Mouse (Mus musculus) ES-Bruce4 (cell line): ENCODE measurements around the gene Insl3. TPM values are rescaled to one million over a fixed set of nuclear protein-coding genes. Genes with fewer than 3 reads are reported as not detected.

Experiments
- H3K27ac ChIP-seq: 2 replicates; pipeline ENCODE4 v1.5.1; 2012; ENCODE audit warnings: low read length, inconsistent platforms; ENCODE audit not compliant: insufficient read depth
- H3K27me3 ChIP-seq: 2 replicates; pipeline ENCODE4 v1.6.1; 2012; ENCODE audit warnings: mild to moderate bottlenecking, low read length, inconsistent platforms; ENCODE audit not compliant: control insufficient read depth, poor library complexity, insufficient read depth, severe bottlenecking
- H3K36me3 ChIP-seq: 2 replicates; pipeline ENCODE4 v1.6.1; 2012; ENCODE audit warnings: inconsistent platforms, mild to moderate bottlenecking, low read length, moderate library complexity; ENCODE audit not compliant: control insufficient read depth, poor library complexity, insufficient read depth, severe bottlenecking
- H3K4me1 ChIP-seq: one replicate; pipeline ENCODE4 v1.8.1; 2011; ENCODE audit warnings: low read length; ENCODE audit not compliant: control insufficient read depth, insufficient read depth
- H3K4me3 ChIP-seq: 2 replicates; pipeline ENCODE4 v1.5.1; 2011; ENCODE audit warnings: low read depth, mild to moderate bottlenecking, low read length
- H3K9ac ChIP-seq: 2 replicates; pipeline ENCODE4 v1.6.1; 2012; ENCODE audit warnings: low read depth, mild to moderate bottlenecking, inconsistent platforms; ENCODE audit not compliant: poor library complexity, severe bottlenecking
- H3K9me3 ChIP-seq: replicated peaks from 2 replicates; pipeline ENCODE4 v1.6.1; 2012; ENCODE audit warnings: mild to moderate bottlenecking, low read length, inconsistent platforms; ENCODE audit not compliant: control insufficient read depth, poor library complexity, insufficient read depth, severe bottlenecking
- CTCF ChIP-seq: IDR thresholded peaks from one replicate; pipeline ENCODE4 v1.8.1; 2011; ENCODE audit warnings: low read depth, low read length
- EP300 ChIP-seq: IDR thresholded peaks from 2 replicates; pipeline ENCODE4 v1.6.1; 2011; ENCODE audit warnings: low read depth, low read length; ENCODE audit not compliant: insufficient read depth
- POLR2A ChIP-seq: IDR thresholded peaks from one replicate; pipeline ENCODE4 v1.8.1; 2011; ENCODE audit warnings: low read length; ENCODE audit not compliant: insufficient read depth
- polyA plus RNA-seq: library from polyadenylated mRNA; stranded (reverse); fragments of >200 nt; gene quantifications from 2 replicates; pipeline ENCODE4 v1.2.4, GENCODE M21; 2011; ENCODE audit warnings: low read depth; ENCODE audit not compliant: missing spikeins, insufficient read depth, insufficient read length

Gene Insl3
- polyA plus RNA-seq, 1 experiment: 1.3 TPM

GRCm38 (mm10) chr8:71659751-71660150 lies 29.3 kb upstream of the Insl3 start:
- no peaks in the 10 kb centered on the region for H3K9me3 ChIP-seq
- no peak for TF ChIP-seq EP300
- no peak for TF ChIP-seq POLR2A
- TF ChIP-seq CTCF: no peak
- no peaks in the 10 kb centered on the region for H3K36me3 ChIP-seq
- no peak overlapping the region for H3K27ac ChIP-seq
- H3K4me1 ChIP-seq: no peaks in the 10 kb centered on the region
- no peak overlapping the region for H3K4me3 ChIP-seq
- no peak overlapping the region for H3K9ac ChIP-seq
- no peaks in the 10 kb centered on the region for H3K27me3 ChIP-seq

- Histone ChIP-seq H3K9ac (0 out of 2 replicates have a peak overlapping the region, but pooled peaks have one; percentile 4), H3K27ac (no peak overlapping the region), H3K9me3 (no peaks in the 10 kb centered on the region), H3K4me3 (peak overlapping the region; percentile 31), H3K27me3 (no peaks in the 10 kb centered on the region), H3K36me3 (no peaks in the 10 kb centered on the region), H3K4me1 (peaks cover 3% of the 10 kb centered on the region)
- TF ChIP-seq POLR2A (no peak), CTCF (peak; percentile 98)
Observed at GRCm38 (mm10) chr8:71660325-71661120, 28.5 kb upstream of the Insl3 start.

- Histone ChIP-seq H3K27ac (no peak overlapping the region), H3K36me3 (no peaks in the 10 kb centered on the region), H3K9ac (peak overlapping the region; percentile 69), H3K9me3 (no peaks in the 10 kb centered on the region), H3K4me3 (peak overlapping the region; percentile 17), H3K4me1 (peaks cover 12% of the 10 kb centered on the region), H3K27me3 (no peaks in the 10 kb centered on the region)
- TF ChIP-seq EP300: 0 out of 2 replicates have a peak, but pooled peaks have one; percentile 34
- no peak for TF ChIP-seq POLR2A
Observed at GRCm38 (mm10) chr8:71665331-71666130, 23.5 kb upstream of the Insl3 start.

- H3K27ac ChIP-seq: no peak overlapping the region
- no peak overlapping the region for H3K4me3 ChIP-seq
- H3K9ac ChIP-seq: no peak overlapping the region
- no peaks in the 10 kb centered on the region for H3K27me3 ChIP-seq
- H3K36me3 ChIP-seq: no peaks in the 10 kb centered on the region
- no peaks in the 10 kb centered on the region for H3K9me3 ChIP-seq
- TF ChIP-seq POLR2A: no peak
- no peak for TF ChIP-seq CTCF
- no peak for TF ChIP-seq EP300
- H3K4me1 ChIP-seq: peaks cover 12% of the 10 kb centered on the region
Observed at GRCm38 (mm10) chr8:71666855-71667254, 22.2 kb upstream of the Insl3 start.

- Histone ChIP-seq H3K9me3 (no peaks in the 10 kb centered on the region), H3K27me3 (no peaks in the 10 kb centered on the region), H3K27ac (no peak overlapping the region), H3K4me1 (peaks cover 12% of the 10 kb centered on the region), H3K9ac (no peak overlapping the region), H3K4me3 (no peak overlapping the region), H3K36me3 (no peaks in the 10 kb centered on the region)
- no peak for TF ChIP-seq POLR2A
Observed at GRCm38 (mm10) chr8:71667256-71667655, 21.8 kb upstream of the Insl3 start.
